Mouse (Mus musculus) small intestine, adult 2 months (tissue): Measurements from ENCODE around the gene Galnt3.

Experiments
- CTCF ChIP-seq: fragments of 200-500 bp; IDR thresholded peaks from 2 replicates; pipeline ENCODE4 v1.5.1; 2012; ENCODE audit warnings: low read depth, mild to moderate bottlenecking, control low read depth, inconsistent platforms, low read length, moderate library complexity, mixed read lengths; ENCODE audit not compliant: insufficient replicate concordance, insufficient read length; ENCODE audit errors: extremely low read depth
- POLR2A ChIP-seq: fragments of 200-500 bp; IDR thresholded peaks from 2 replicates; pipeline ENCODE4 v1.6.1; 2012; ENCODE audit warnings: low read depth, mild to moderate bottlenecking, control low read depth, inconsistent platforms, low read length, moderate library complexity

DNA sequence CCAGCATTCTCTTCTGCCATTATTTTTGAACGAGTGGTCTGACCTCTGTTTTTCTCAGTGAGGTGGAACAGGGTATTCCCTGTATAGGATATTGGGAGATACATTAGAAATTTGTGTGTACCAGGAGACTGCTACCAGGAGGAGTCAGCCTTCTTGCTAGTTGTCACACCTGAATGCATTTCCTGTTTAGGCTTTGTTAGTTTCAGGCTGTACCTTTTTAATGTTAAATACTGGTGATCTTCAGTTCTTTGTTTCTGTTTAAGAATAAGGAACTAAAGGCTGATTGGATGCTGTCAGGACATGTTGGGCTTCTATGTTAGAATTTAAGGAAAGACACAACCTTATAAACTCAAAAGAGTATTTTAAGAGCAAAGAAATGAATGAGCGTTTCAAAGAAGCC, 26.6 kb upstream of the Galnt3 start:
- TF ChIP-seq CTCF (no peak), POLR2A (no peak)
